Mouse (Mus musculus): Measurements from ENCODE around the gene Mmp11. TPM values are rescaled to one million over a fixed set of nuclear protein-coding genes. Genes with fewer than 3 reads are reported as not detected.
"Not testable (repeated sequence)": the region's sequence is repeated elsewhere in the genome, so short reads cannot be mapped to it uniquely, and the experiment has no call there.

Gene Mmp11
- total RNA-seq, 1 experiment from 2014 or later, result 1.6 TPM

DNA sequence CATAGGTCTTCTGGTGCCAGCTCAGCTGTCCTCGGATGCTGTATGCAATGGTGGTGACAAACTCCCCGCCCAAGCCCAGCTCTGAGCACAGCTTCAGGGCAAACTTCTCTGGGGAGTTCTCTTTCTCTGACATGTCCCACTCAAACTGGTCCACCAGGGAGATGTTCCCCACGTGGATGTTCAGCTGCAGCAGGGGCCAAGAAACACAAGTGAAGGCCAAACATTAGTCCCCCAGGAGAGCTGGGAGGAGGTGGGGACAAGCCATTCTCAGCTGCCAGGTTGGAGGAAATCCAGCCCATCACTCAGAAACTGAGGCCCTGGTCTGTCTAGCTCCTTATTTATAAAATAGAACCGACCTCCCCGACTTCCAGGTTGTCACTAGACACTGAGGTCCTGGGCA lies 31.9 kb downstream of the Mmp11 start:
- ATAC-seq (replicated peaks; ENCODE audit: low read depth, poor library complexity, severe bottlenecking), result no peak

DNA sequence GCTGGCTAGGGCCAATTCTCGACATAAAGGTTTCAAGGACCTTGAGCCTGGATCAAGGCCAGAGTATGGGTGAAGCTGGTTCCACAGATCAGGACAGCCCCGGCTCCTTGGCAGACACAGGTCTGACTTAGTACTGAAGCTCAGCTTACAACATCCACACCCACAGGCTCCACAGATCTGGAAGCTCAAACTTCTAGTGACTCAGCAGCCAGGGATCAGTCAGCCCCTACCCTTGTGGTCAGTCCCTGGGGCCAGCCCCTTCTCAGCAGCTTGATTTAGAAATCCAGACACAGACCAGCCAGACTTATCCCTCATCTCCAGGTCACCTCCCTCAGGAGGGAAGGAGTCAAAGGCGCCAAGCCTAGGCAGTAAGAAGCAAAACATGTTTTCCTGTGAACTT lies 37.5 kb downstream of the Mmp11 start:
- no peak for ATAC-seq (replicated peaks; ENCODE audit: low read depth, poor library complexity, severe bottlenecking)

DNA sequence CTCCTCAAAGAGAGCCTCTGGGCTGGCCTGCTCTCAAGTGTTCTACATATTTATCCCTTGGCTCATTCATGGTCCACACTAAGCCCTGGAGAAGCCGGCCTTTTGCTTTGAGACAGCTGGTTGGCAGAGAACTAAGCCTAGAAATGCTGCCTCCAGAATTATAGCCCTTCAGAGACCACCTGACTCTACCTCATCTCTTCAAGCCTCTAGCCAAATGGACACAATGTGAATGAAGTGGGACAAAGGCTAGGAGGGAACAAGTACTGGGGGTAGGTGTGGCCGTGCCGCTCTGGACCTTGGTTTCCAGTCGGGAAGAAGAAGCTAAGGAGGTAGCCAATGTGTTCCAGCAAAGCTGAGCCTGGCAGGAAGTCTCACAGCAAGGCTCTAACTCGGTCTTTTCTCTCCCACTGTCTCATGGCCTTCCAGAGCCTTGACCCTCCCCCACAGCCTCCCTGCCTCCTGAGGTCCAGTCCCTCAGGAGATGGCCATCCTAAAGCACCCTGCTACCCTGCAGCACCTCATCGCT lies 38.2 kb downstream of the Mmp11 start:
- ATAC-seq (replicated peaks; ENCODE audit: low read depth, poor library complexity, severe bottlenecking), result no peak

GRCm38 (mm10) chr10:75897373-75897772 lies 38.9 kb downstream of the Mmp11 start:
- ATAC-seq (replicated peaks; ENCODE audit: low read depth, poor library complexity, severe bottlenecking), result no peak

GRCm38 (mm10) chr10:75896208-75896607 lies 40.1 kb downstream of the Mmp11 start:
- no peak for ATAC-seq (replicated peaks; ENCODE audit: low read depth, poor library complexity, severe bottlenecking)

GRCm38 (mm10) chr10:75895730-75896129 lies 40.6 kb downstream of the Mmp11 start:
- ATAC-seq (replicated peaks; ENCODE audit: low read depth, poor library complexity, severe bottlenecking), result no peak

GRCm38 (mm10) chr10:75894601-75895000 lies 41.7 kb downstream of the Mmp11 start:
- ATAC-seq (replicated peaks; ENCODE audit: low read depth, poor library complexity, severe bottlenecking), result no peak

DNA sequence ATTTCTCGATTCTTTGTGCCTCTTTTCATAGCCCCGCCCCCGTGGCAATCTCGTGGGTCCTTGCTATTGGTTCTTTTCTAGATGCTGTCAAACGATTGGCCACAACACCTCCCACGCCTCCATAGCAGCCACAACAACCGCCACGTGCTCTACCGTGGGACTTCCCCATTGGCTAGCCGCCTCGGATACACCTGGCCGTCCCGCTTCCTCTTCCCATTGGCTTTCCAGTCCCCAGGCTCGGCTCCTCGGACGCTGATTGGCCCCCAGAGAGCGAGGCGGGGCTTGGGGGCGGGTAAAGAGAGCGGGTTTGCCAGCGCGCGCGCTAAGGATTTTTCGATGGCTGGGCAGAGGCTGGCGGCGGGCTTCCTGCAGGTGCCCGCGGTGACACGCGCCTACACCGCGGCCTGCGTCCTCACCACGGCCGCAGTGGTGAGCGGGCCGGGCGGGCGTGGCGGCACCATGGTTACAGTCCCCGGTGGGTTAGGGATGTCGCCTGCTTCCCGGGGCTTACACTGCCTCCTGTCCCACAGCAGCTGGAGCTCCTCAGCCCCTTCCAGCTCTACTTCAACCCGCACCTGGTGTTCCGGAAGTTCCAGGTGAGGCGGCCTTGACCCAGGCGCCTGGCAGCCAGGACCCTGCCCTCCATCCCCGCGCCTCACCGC lies 43.1 kb downstream of the Mmp11 start, which contains the start of gene Derl3:
Gene Derl3 (plus strand): TSS at position 325 of the 662 bp plus-strand sequence.
- peak; percentile 98 for ATAC-seq (replicated peaks; ENCODE audit: low read depth, poor library complexity, severe bottlenecking)

GRCm38 (mm10) chr10:75889406-75890153 lies 46.7 kb downstream of the Mmp11 start:
- no peak for ATAC-seq (replicated peaks; ENCODE audit: low read depth, poor library complexity, severe bottlenecking)

DNA sequence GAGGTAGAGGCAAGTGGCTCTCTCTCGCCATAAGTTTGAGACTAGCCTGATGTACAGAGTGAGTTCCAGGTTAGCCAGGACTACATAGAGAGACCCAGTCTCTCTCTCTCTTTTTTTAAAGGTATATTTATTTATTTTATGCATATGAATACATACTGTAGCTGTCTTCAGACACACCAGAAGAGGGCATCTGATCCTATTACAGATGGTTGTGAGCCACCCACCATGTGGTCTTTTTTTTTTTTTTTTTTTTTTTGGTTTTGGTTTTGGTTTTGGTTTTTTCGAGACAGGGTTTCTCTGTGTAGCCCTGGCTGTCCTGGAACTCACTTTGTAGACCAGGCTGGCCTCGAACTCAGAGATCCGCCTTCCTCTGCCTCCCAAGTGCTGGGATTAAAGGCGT lies 48.8 kb downstream of the Mmp11 start:
- ATAC-seq (replicated peaks; ENCODE audit: low read depth, poor library complexity, severe bottlenecking), result not testable (repeated sequence)

DNA sequence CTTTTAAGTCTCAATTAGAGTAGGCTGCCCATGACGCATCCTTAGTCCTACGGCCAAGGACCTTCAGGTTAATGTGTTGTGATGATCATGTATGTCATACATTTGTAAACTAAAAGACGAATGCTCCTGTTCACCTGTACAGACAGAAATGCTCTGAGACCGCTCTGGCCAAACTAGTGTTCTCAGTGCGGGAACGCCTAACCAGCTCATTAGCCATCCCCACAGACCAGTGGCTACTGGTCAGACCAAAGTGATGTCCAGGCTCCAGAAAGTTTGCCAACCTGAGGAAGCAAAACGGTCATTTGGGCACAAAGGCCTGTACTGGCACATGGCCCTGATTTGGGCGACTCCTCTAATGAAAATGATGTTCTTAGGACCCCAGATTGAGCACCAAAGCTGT lies 51.6 kb downstream of the Mmp11 start:
- no peak for ATAC-seq (replicated peaks; ENCODE audit: low read depth, poor library complexity, severe bottlenecking)

GRCm38 (mm10) chr10:75883232-75883552 lies 53.1 kb downstream of the Mmp11 start:
- peak; percentile 86 for ATAC-seq (replicated peaks; ENCODE audit: low read depth, poor library complexity, severe bottlenecking)

DNA sequence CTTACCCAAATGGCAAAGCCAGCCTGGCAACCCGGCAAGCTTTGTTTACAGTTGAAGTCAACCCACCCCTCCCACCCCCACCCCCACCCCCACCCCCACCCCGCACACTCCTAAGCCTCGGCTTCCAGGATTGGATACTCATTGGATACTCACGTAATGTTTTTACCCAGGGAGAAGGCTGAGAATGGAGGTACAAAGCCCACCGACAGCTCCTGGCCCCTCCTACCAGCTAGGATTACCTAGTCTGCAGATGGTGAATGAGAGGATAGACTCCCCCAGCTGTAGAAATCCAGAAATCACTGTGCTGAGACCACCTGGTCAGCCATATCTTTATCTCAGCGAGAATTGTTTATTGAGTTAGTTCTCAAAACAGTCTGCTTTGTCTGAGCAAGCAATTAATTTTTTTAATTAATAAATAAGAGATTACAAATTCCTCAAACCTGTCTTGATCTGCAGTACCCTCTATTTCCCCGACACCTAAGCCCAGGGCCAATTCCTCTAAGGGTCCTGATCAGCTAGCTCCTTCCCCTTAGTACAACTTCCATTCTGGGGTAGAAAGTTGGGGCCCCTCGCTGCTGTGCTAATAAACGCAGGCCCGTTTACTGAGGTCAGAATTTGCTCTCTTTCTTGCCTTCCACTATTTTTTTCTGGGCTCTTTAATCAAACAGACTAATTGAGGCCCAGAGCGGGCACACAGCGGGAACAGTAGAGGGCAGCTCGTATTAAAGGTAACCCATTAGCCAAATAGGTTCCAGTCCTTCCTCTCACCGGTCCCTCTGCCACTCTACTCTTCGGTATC lies 53.7 kb downstream of the Mmp11 start:
- ATAC-seq (replicated peaks; ENCODE audit: low read depth, poor library complexity, severe bottlenecking), result no peak

GRCm38 (mm10) chr10:75881578-75882432 lies 54.5 kb downstream of the Mmp11 start:
- ATAC-seq (replicated peaks; ENCODE audit: low read depth, poor library complexity, severe bottlenecking), result no peak

- no peak for ATAC-seq (replicated peaks; ENCODE audit: low read depth, poor library complexity, severe bottlenecking)
Measured at GRCm38 (mm10) chr10:75880771-75881577, 55.3 kb downstream of the Mmp11 start.

- ATAC-seq (replicated peaks; ENCODE audit: low read depth, poor library complexity, severe bottlenecking), result no peak
Measured at GRCm38 (mm10) chr10:75880351-75880750, 55.9 kb downstream of the Mmp11 start.

DNA sequence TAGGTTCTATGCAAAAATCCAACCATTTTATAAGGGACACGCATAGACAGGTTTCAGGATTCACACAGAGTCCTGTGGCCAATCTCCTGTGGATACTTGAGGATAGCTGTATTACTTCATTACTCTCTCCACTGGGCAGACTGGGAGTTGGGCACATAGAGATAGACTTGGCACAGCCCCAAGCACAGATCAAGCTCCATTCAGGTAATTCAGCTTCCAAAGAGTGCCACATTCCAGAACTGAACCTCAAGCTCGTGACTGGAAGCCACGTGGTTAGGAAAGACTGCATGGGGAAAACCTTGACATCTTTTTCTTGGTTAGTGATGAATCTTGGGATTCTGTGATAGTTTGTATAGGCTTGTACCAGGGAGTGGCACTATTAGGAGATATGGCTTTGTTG lies 57.5 kb downstream of the Mmp11 start:
- ATAC-seq (replicated peaks; ENCODE audit: low read depth, poor library complexity, severe bottlenecking), result no peak

DNA sequence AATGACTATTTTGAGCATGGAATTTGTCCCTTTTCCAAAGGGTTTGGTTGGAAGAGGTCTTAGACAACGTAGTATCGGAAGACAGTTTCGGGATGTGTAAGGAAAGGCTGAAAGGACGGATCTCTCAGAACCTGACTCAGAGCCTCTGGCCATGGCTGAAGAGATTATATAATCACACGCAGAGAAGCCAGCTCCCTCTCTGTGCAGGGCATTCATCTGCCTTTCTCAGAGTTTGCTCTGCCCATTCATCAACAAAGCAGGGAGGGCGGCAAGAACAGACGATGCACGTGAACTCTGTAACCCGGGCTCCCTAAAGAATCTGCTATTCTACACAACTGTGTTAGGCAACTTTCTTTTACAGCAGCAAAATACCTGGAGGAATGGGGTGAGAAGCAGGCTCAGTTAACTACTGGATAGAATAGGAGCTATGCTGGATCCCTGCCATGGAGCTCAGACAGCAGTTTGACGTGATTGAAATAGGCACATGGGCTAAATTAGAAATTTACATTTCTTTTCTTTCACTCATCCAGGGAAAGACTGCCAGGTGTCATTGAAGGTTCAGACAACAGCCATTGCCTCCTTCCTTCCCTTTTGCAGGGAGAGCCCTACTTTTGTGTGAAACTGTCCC lies 62.6 kb downstream of the Mmp11 start:
- ATAC-seq (replicated peaks; ENCODE audit: low read depth, poor library complexity, severe bottlenecking), result no peak

All from common myeloid progenitor, adult 5-6 weeks (primary cell).